Mouse (Mus musculus): ENCODE results near the gene Raet1e. TPM values are rescaled to one million over a fixed set of nuclear protein-coding genes. Genes with fewer than 3 reads are reported as not detected.
"Not testable (repeated sequence)": the region's sequence is repeated elsewhere in the genome, so short reads cannot be mapped to it uniquely, and the experiment has no call there.

Gene Raet1e
- polyA plus RNA-seq, 1 experiment from 2014 or later, result 1.3 TPM

GRCm38 (mm10) chr10:22176515-22176914 lies 18.1 kb downstream of the Raet1e start:
- not testable (repeated sequence) for H3K9me3 ChIP-seq (ENCODE audit: control insufficient read depth, low read length); H3K9ac ChIP-seq (replicated peaks; ENCODE audit: low read length); H3K4me2 ChIP-seq (ENCODE audit: low read length); ATAC-seq (ENCODE audit: low FRiP score, low TSS enrichment); H3K4me1 ChIP-seq (ENCODE audit: control insufficient read depth, insufficient read depth, low read length); H3K36me3 ChIP-seq (ENCODE audit: control insufficient read depth, insufficient read depth, low read length); H3K27ac ChIP-seq (replicated peaks; ENCODE audit: low read depth, low read length); H3K27me3 ChIP-seq (ENCODE audit: control insufficient read depth, insufficient read depth, low read length); DNase-seq; H3K4me3 ChIP-seq (replicated peaks; ENCODE audit: low read depth, low read length)
- WGBS, result 94% methylated on average over 2 of the region's 2 CpGs

GRCm38 (mm10) chr10:22191035-22191434 lies 32.7 kb downstream of the Raet1e start:
- not testable (repeated sequence) for H3K9ac ChIP-seq (replicated peaks; ENCODE audit: low read length); H3K4me1 ChIP-seq (ENCODE audit: control insufficient read depth, insufficient read depth, low read length); H3K4me3 ChIP-seq (replicated peaks; ENCODE audit: low read depth, low read length); H3K36me3 ChIP-seq (ENCODE audit: control insufficient read depth, insufficient read depth, low read length); H3K27me3 ChIP-seq (ENCODE audit: control insufficient read depth, insufficient read depth, low read length); H3K9me3 ChIP-seq (ENCODE audit: control insufficient read depth, low read length); H3K27ac ChIP-seq (replicated peaks; ENCODE audit: low read depth, low read length)
- DNase-seq, result peak; percentile 10
- WGBS, result 2% methylated on average over 6 of the region's 10 CpGs
- peak; percentile 60; the same call in 1 of the 2 replicates for ATAC-seq (ENCODE audit: low FRiP score, low TSS enrichment)
- H3K4me2 ChIP-seq (ENCODE audit: low read length), result peak overlapping the region; percentile 27; the same call in 1 of the 2 replicates

GRCm38 (mm10) chr10:22201352-22201751 lies 43.0 kb downstream of the Raet1e start:
- H3K36me3 ChIP-seq (ENCODE audit: control insufficient read depth, insufficient read depth, low read length); ATAC-seq (ENCODE audit: low FRiP score, low TSS enrichment); H3K27ac ChIP-seq (replicated peaks; ENCODE audit: low read depth, low read length); DNase-seq; H3K4me2 ChIP-seq (ENCODE audit: low read length); H3K4me1 ChIP-seq (ENCODE audit: control insufficient read depth, insufficient read depth, low read length); H3K4me3 ChIP-seq (replicated peaks; ENCODE audit: low read depth, low read length); H3K9ac ChIP-seq (replicated peaks; ENCODE audit: low read length); H3K9me3 ChIP-seq (ENCODE audit: control insufficient read depth, low read length); H3K27me3 ChIP-seq (ENCODE audit: control insufficient read depth, insufficient read depth, low read length): not testable (repeated sequence)
- no CpG with 5 or more reads among the region's 3 CpGs for WGBS

- not testable (repeated sequence) for H3K36me3 ChIP-seq (ENCODE audit: control insufficient read depth, insufficient read depth, low read length); H3K4me1 ChIP-seq (ENCODE audit: control insufficient read depth, insufficient read depth, low read length); H3K4me3 ChIP-seq (replicated peaks; ENCODE audit: low read depth, low read length); H3K9ac ChIP-seq (replicated peaks; ENCODE audit: low read length); H3K27me3 ChIP-seq (ENCODE audit: control insufficient read depth, insufficient read depth, low read length); H3K9me3 ChIP-seq (ENCODE audit: control insufficient read depth, low read length); H3K4me2 ChIP-seq (ENCODE audit: low read length); DNase-seq; H3K27ac ChIP-seq (replicated peaks; ENCODE audit: low read depth, low read length)
- ATAC-seq (ENCODE audit: low FRiP score, low TSS enrichment), result peak; percentile 82
- no CpG with 5 or more reads among the region's 2 CpGs for WGBS
Observed at GRCm38 (mm10) chr10:22202784-22203583, 44.6 kb downstream of the Raet1e start.

- not testable (repeated sequence) for H3K9ac ChIP-seq (replicated peaks; ENCODE audit: low read length); DNase-seq; H3K36me3 ChIP-seq (ENCODE audit: control insufficient read depth, insufficient read depth, low read length); H3K4me2 ChIP-seq (ENCODE audit: low read length); H3K9me3 ChIP-seq (ENCODE audit: control insufficient read depth, low read length); H3K4me1 ChIP-seq (ENCODE audit: control insufficient read depth, insufficient read depth, low read length); H3K4me3 ChIP-seq (replicated peaks; ENCODE audit: low read depth, low read length); ATAC-seq (ENCODE audit: low FRiP score, low TSS enrichment); H3K27me3 ChIP-seq (ENCODE audit: control insufficient read depth, insufficient read depth, low read length); H3K27ac ChIP-seq (replicated peaks; ENCODE audit: low read depth, low read length)
- WGBS, result 59% methylated on average over 1 of the region's 1 CpGs
Observed at GRCm38 (mm10) chr10:22206443-22206842, 48.1 kb downstream of the Raet1e start.

GRCm38 (mm10) chr10:22212012-22212696 lies 53.8 kb downstream of the Raet1e start:
- not testable (repeated sequence) for H3K9me3 ChIP-seq (ENCODE audit: control insufficient read depth, low read length); H3K9ac ChIP-seq (replicated peaks; ENCODE audit: low read length); H3K4me3 ChIP-seq (replicated peaks; ENCODE audit: low read depth, low read length); H3K27me3 ChIP-seq (ENCODE audit: control insufficient read depth, insufficient read depth, low read length); H3K36me3 ChIP-seq (ENCODE audit: control insufficient read depth, insufficient read depth, low read length); H3K4me2 ChIP-seq (ENCODE audit: low read length); H3K4me1 ChIP-seq (ENCODE audit: control insufficient read depth, insufficient read depth, low read length); H3K27ac ChIP-seq (replicated peaks; ENCODE audit: low read depth, low read length)
- DNase-seq, result peak; percentile 39
- 5% methylated on average over 8 of the region's 11 CpGs for WGBS
- ATAC-seq (ENCODE audit: low FRiP score, low TSS enrichment), result peak; percentile 51; the same call in 1 of the 2 replicates

GRCm38 (mm10) chr10:22223474-22224349 lies 65.3 kb downstream of the Raet1e start:
- ATAC-seq (ENCODE audit: low FRiP score, low TSS enrichment), result peak; percentile 81
- not testable (repeated sequence) for H3K4me3 ChIP-seq (replicated peaks; ENCODE audit: low read depth, low read length); H3K27ac ChIP-seq (replicated peaks; ENCODE audit: low read depth, low read length); H3K4me2 ChIP-seq (ENCODE audit: low read length); H3K27me3 ChIP-seq (ENCODE audit: control insufficient read depth, insufficient read depth, low read length); H3K9me3 ChIP-seq (ENCODE audit: control insufficient read depth, low read length); DNase-seq; H3K9ac ChIP-seq (replicated peaks; ENCODE audit: low read length); H3K4me1 ChIP-seq (ENCODE audit: control insufficient read depth, insufficient read depth, low read length); H3K36me3 ChIP-seq (ENCODE audit: control insufficient read depth, insufficient read depth, low read length)
- WGBS, result no CpG with 5 or more reads among the region's 7 CpGs

GRCm38 (mm10) chr10:22265060-22265459 lies 106.7 kb downstream of the Raet1e start:
- WGBS, result 95% methylated on average over 8 of the region's 8 CpGs
- no peak for ATAC-seq (ENCODE audit: low FRiP score, low TSS enrichment)
- H3K4me3 ChIP-seq (replicated peaks; ENCODE audit: low read depth, low read length), result no peak overlapping the region
- no peak overlapping the region for H3K27ac ChIP-seq (replicated peaks; ENCODE audit: low read depth, low read length)
- DNase-seq, result no peak
- H3K4me2 ChIP-seq (ENCODE audit: low read length), result no peak overlapping the region
- H3K9ac ChIP-seq (replicated peaks; ENCODE audit: low read length), result no peak overlapping the region
- H3K4me1 ChIP-seq (ENCODE audit: control insufficient read depth, insufficient read depth, low read length), result no peaks in the 10 kb centered on the region
- no peaks in the 10 kb centered on the region for H3K27me3 ChIP-seq (ENCODE audit: control insufficient read depth, insufficient read depth, low read length)
- peaks cover 4% of the 10 kb centered on the region; the same call in 1 of the 2 replicates for H3K9me3 ChIP-seq (ENCODE audit: control insufficient read depth, low read length)
- no peaks in the 10 kb centered on the region for H3K36me3 ChIP-seq (ENCODE audit: control insufficient read depth, insufficient read depth, low read length)

Measured in midbrain, embryonic 14.5 days (tissue).